Mouse (Mus musculus) kidney, postnatal 0 days (tissue): ENCODE measurements around the gene Eif4e3. TPM values are rescaled to one million over a fixed set of nuclear protein-coding genes. Genes with fewer than 3 reads are reported as not detected.

Experiments
- ATAC-seq: fragments of 200-750 bp; cut with Nextera tagmentation; replicated peaks from 2 replicates; pipeline ENCODE4 v1.8.0; 2017; ENCODE audit warnings: low read depth, moderate number of reproducible peaks, moderate TSS enrichment, moderate library complexity; ENCODE audit not compliant: low FRiP score
- DNase-seq: peaks from one replicate; pipeline ENCODE4 v3.0.0-alpha.2; 2016; ENCODE audit warnings: low spot score
- H3K27ac ChIP-seq: fragments of 300-500 bp; sonication (generic); 2 replicates; pipeline ENCODE4 v1.5.1; 2014; ENCODE audit warnings: mild to moderate bottlenecking
- H3K27me3 ChIP-seq: fragments of 300-500 bp; sonication (generic); 2 replicates; pipeline ENCODE4 v1.6.1; 2014; ENCODE audit warnings: low read length, mixed read lengths; ENCODE audit not compliant: insufficient read depth
- H3K36me3 ChIP-seq: fragments of 300-500 bp; sonication (generic); 2 replicates; pipeline ENCODE4 v1.6.1; 2014; ENCODE audit warnings: low read length, mixed read lengths; ENCODE audit not compliant: insufficient read depth
- H3K4me1 ChIP-seq: fragments of 300-500 bp; sonication (generic); replicated peaks from 2 replicates; pipeline ENCODE4 v1.6.1; 2014; ENCODE audit warnings: antibody characterized with exemption, low read length, mixed read lengths; ENCODE audit not compliant: insufficient read depth
- H3K4me2 ChIP-seq: fragments of 300-500 bp; sonication (generic); 2 replicates; pipeline ENCODE4 v1.6.1; 2014; ENCODE audit warnings: mild to moderate bottlenecking, low read length, moderate library complexity, mixed read lengths
- H3K4me3 ChIP-seq: fragments of 300-500 bp; sonication (generic); replicated peaks from 2 replicates; pipeline ENCODE4 v1.5.1; 2014; ENCODE audit warnings: low read depth, low read length
- H3K9ac ChIP-seq: fragments of 300-500 bp; sonication (generic); 2 replicates; pipeline ENCODE4 v1.6.1; 2014; ENCODE audit warnings: low read depth, low read length
- H3K9me3 ChIP-seq: fragments of 300-500 bp; sonication (generic); replicated peaks from 2 replicates; pipeline ENCODE4 v1.6.1; 2016; ENCODE audit warnings: low read length, inconsistent platforms, mixed read lengths
- CTCF ChIP-seq: IDR thresholded peaks from 2 replicates; pipeline ENCODE4 v1.5.1; 2016; ENCODE audit warnings: antibody characterized with exemption, low read depth, mild to moderate bottlenecking, moderate library complexity
- WGBS: fragments of 180-500 bp; shearing (Covaris S2); extraction: QIAGEN DNeasy Blood & Tissue Kit; methylation state at CpG from one replicate; pipeline ENCODE4 v1.1.7; 2014; 5-methylcytosine and 5-hydroxymethylcytosine counted together
- polyA plus RNA-seq: library from polyadenylated mRNA; unstranded; fragments of >200 nt; fragmentation: Nextera tagmentation; extraction: Ambion mirVana; gene quantifications from 2 replicates; pipeline ENCODE4 v1.2.1, GENCODE M21; 2015

The Eif4e3 gene
- polyA plus RNA-seq, 1 experiment from 2014 or later, result 16.4 TPM

GRCm38 (mm10) chr6:99692916-99693841 is 26.6 kb upstream of the Eif4e3 start:
- 0 out of 2 replicates have a peak overlapping the region, but pooled peaks have one; percentile 13 for H3K27ac ChIP-seq
- no peaks in the 10 kb centered on the region for H3K9me3 ChIP-seq
- no peak for DNase-seq
- H3K4me2 ChIP-seq, result peak overlapping the region; percentile 98
- H3K4me3 ChIP-seq, result peak overlapping the region; percentile 82
- no peaks in the 10 kb centered on the region for H3K36me3 ChIP-seq
- peak overlapping the region; percentile 79 for H3K9ac ChIP-seq
- WGBS, result 2% methylated on average over 107 of the region's 110 CpGs
- TF ChIP-seq CTCF, result no peak
- H3K4me1 ChIP-seq, result no peaks in the 10 kb centered on the region
- no peak; the same call in none of the 2 replicates for ATAC-seq
- peaks cover 30% of the 10 kb centered on the region for H3K27me3 ChIP-seq

- Histone ChIP-seq H3K36me3 (no peaks in the 10 kb centered on the region), H3K9me3 (no peaks in the 10 kb centered on the region), H3K4me3 (peak within 1 kb of the TSS; percentile 82), H3K27me3 (peaks cover 30% of the 10 kb centered on the region), H3K4me2 (peak within 1 kb of the TSS; percentile 98), H3K4me1 (no peaks in the 10 kb centered on the region), H3K27ac (0 out of 2 replicates have a peak within 1 kb of the TSS, but pooled peaks have one; percentile 13), H3K9ac (peak within 1 kb of the TSS; percentile 79)
- WGBS, result under 1% methylated on average over 96 of the region's 112 CpGs
- DNase-seq (peak; percentile 48), ATAC-seq (peak; percentile 69)
- TF ChIP-seq CTCF, result no peak
Measured at GRCm38 (mm10) chr6:99692206-99692915, 25.8 kb upstream of the Eif4e3 start, which contains the start of gene Gpr27. TSS of gene Gpr27 (plus strand) at chr6:99692679.

GRCm38 (mm10) chr6:99691666-99692205 is 25.2 kb upstream of the Eif4e3 start:
- H3K9ac ChIP-seq, result peak overlapping the region; percentile 79
- H3K27me3 ChIP-seq, result peaks cover 30% of the 10 kb centered on the region
- ATAC-seq (peak; percentile 2; the same call in 1 of the 2 replicates), DNase-seq (no peak)
- H3K4me1 ChIP-seq, result no peaks in the 10 kb centered on the region
- peak overlapping the region; percentile 82 for H3K4me3 ChIP-seq
- 8% methylated on average over 25 of the region's 25 CpGs for WGBS
- no peak for TF ChIP-seq CTCF
- no peaks in the 10 kb centered on the region for H3K9me3 ChIP-seq
- no peak overlapping the region for H3K27ac ChIP-seq
- no peaks in the 10 kb centered on the region for H3K36me3 ChIP-seq
- H3K4me2 ChIP-seq, result peak overlapping the region; percentile 98

GRCm38 (mm10) chr6:99688513-99688912 is 21.9 kb upstream of the Eif4e3 start:
- H3K27ac ChIP-seq, result no peak overlapping the region
- no peak for TF ChIP-seq CTCF
- no peaks in the 10 kb centered on the region for H3K9me3 ChIP-seq
- H3K4me1 ChIP-seq, result no peaks in the 10 kb centered on the region
- H3K9ac ChIP-seq, result no peak overlapping the region
- 78% methylated on average over 6 of the region's 6 CpGs for WGBS
- no peaks in the 10 kb centered on the region for H3K36me3 ChIP-seq
- H3K27me3 ChIP-seq, result peaks cover 19% of the 10 kb centered on the region
- no peak overlapping the region for H3K4me3 ChIP-seq
- ATAC-seq (no peak), DNase-seq (no peak)
- H3K4me2 ChIP-seq, result no peak overlapping the region

- peak; percentile 77 for TF ChIP-seq CTCF
- Histone ChIP-seq H3K27me3 (no peaks in the 10 kb centered on the region), H3K4me1 (no peaks in the 10 kb centered on the region), H3K4me3 (no peak overlapping the region), H3K9me3 (no peaks in the 10 kb centered on the region), H3K36me3 (no peaks in the 10 kb centered on the region), H3K27ac (no peak overlapping the region), H3K4me2 (no peak overlapping the region), H3K9ac (no peak overlapping the region)
- ATAC-seq, result no peak; the same call in 1 of the 2 replicates
- DNase-seq, result peak; percentile 42
- 60% methylated on average over 5 of the region's 5 CpGs for WGBS
Measured at GRCm38 (mm10) chr6:99684899-99685298, 18.3 kb upstream of the Eif4e3 start.

GRCm38 (mm10) chr6:99683974-99684373 is 17.4 kb upstream of the Eif4e3 start:
- Histone ChIP-seq H3K36me3 (no peaks in the 10 kb centered on the region), H3K9me3 (no peaks in the 10 kb centered on the region), H3K4me2 (no peak overlapping the region), H3K9ac (no peak overlapping the region), H3K27ac (no peak overlapping the region), H3K4me3 (no peak overlapping the region), H3K4me1 (no peaks in the 10 kb centered on the region), H3K27me3 (no peaks in the 10 kb centered on the region)
- ATAC-seq (no peak), DNase-seq (no peak)
- TF ChIP-seq CTCF, result no peak
- WGBS, result 90% methylated on average over 5 of the region's 5 CpGs
